Mouse (Mus musculus) ES-E14 (cell line): ENCODE measurements around the gene Rad51b. TPM values are rescaled to one million over a fixed set of nuclear protein-coding genes. Genes with fewer than 3 reads are reported as not detected.

ENCODE experiments used
- DNase-seq: peaks from one replicate; pipeline ENCODE4 v3.0.0-alpha.2; 2013; ENCODE audit warnings: low read depth, low spot score
- H3K27ac ChIP-seq: 2 replicates; pipeline ENCODE4 v1.5.1; 2012; ENCODE audit warnings: low read depth, mild to moderate bottlenecking, low read length, moderate library complexity, mixed read lengths; ENCODE audit not compliant: poor library complexity, insufficient read depth, severe bottlenecking
- H3K36me3 ChIP-seq: 2 replicates; pipeline ENCODE4 v1.6.1; 2012; ENCODE audit warnings: mild to moderate bottlenecking, low read length, moderate library complexity, mixed read lengths; ENCODE audit not compliant: control insufficient read depth, poor library complexity, insufficient read depth, severe bottlenecking
- H3K4me1 ChIP-seq, 2 experiments: fragments of 150-350 bp in 1 of 2; sonication (generic) in 1 of 2; 2 replicates each; pipeline ENCODE4 v1.6.1; 2012; ENCODE audit warnings: low read length in 2 of 2, mild to moderate bottlenecking in 1 of 2, mixed read lengths in 1 of 2; ENCODE audit not compliant: control insufficient read depth in 2 of 2, insufficient read depth in 2 of 2, poor library complexity in 1 of 2
- H3K4me3 ChIP-seq, 2 experiments: fragments of 150-350 bp in 1 of 2; sonication (generic) in 1 of 2; 2 replicates each; pipeline ENCODE4 v1.5.1; 2012; ENCODE audit warnings: low read length in 2 of 2, low read depth in 1 of 2, mild to moderate bottlenecking in 1 of 2, mixed read lengths in 1 of 2; ENCODE audit not compliant: insufficient read depth in 1 of 2, poor library complexity in 1 of 2, severe bottlenecking in 1 of 2
- H3K9ac ChIP-seq: 2 replicates; pipeline ENCODE4 v1.6.1; 2012; ENCODE audit warnings: low read depth, mild to moderate bottlenecking, low read length, mixed read lengths; ENCODE audit not compliant: poor library complexity, insufficient read depth, severe bottlenecking
- H3K9me3 ChIP-seq: fragments of 150-350 bp; sonication (generic); 2 replicates; pipeline ENCODE4 v1.6.1; 2012; ENCODE audit warnings: low read depth, mild to moderate bottlenecking, low read length; ENCODE audit not compliant: control insufficient read depth, insufficient read depth
- CHD2 ChIP-seq: IDR thresholded peaks from 2 replicates; pipeline ENCODE4 v1.6.1; 2014; ENCODE audit warnings: mild to moderate bottlenecking, low read depth, low read length, inconsistent platforms
- HCFC1 ChIP-seq: IDR thresholded peaks from 2 replicates; pipeline ENCODE4 v1.6.1; 2012; ENCODE audit warnings: low read length, inconsistent platforms, borderline replicate concordance; ENCODE audit not compliant: insufficient read depth
- MAFK ChIP-seq: IDR thresholded peaks from 2 replicates; pipeline ENCODE4 v1.6.1; 2014; ENCODE audit warnings: mild to moderate bottlenecking, low read depth, low read length, inconsistent platforms; ENCODE audit not compliant: insufficient read depth
- ZC3H11A ChIP-seq: IDR thresholded peaks from 2 replicates; pipeline ENCODE4 v1.6.1; 2012; ENCODE audit warnings: low read depth, mild to moderate bottlenecking, inconsistent platforms, low read length, borderline replicate concordance
- ZNF384 ChIP-seq: IDR thresholded peaks from 2 replicates; pipeline ENCODE4 v1.6.1; 2012; ENCODE audit warnings: low read depth, low read length, inconsistent platforms
- in situ Hi-C, 2 experiments: fragments of 600-800 bp; cut with MboI; formaldehyde crosslinking; loops; one replicate each; pipeline ENCODE4 v1.15.1; 2025; ENCODE audit warnings: low sequenced_read_pairs in 2 of 2, inconsistent platforms in 1 of 2; ENCODE audit not compliant: unreplicated experiment in 2 of 2
- total RNA-seq: library from RNA; depleted of rRNA; stranded (reverse); fragments of 300-350 nt; gene quantifications from 2 replicates; pipeline ENCODE4 v1.2.3, GENCODE M21; 2012

The Rad51b gene
- total RNA-seq, 1 experiment: 6.7 TPM

- Histone ChIP-seq H3K36me3 (no peaks in the 10 kb centered on the region), H3K9me3 (no peaks in the 10 kb centered on the region), H3K27ac (no peak overlapping the region), H3K9ac (no peak overlapping the region), H3K4me1 (no peaks in the 10 kb centered on the region), H3K4me3 (no peak overlapping the region)
- in situ Hi-C loops: no loop called here
- DNase-seq: no peak
- TF ChIP-seq ZNF384 (no peak), HCFC1 (no peak), CHD2 (no peak), ZC3H11A (no peak), MAFK (no peak)
Measured at GRCm38 (mm10) chr12:79449817-79450411, 152.8 kb downstream of the Rad51b start.

- H3K4me1 ChIP-seq: no peaks in the 10 kb centered on the region
- no peak overlapping the region for H3K4me3 ChIP-seq
- no peaks in the 10 kb centered on the region for H3K36me3 ChIP-seq
- H3K9ac ChIP-seq: no peak overlapping the region
- H3K27ac ChIP-seq: no peak overlapping the region
- TF ChIP-seq CHD2 (no peak), ZC3H11A (no peak), ZNF384 (no peak), MAFK (no peak), HCFC1 (no peak)
- no peaks in the 10 kb centered on the region for H3K9me3 ChIP-seq
- in situ Hi-C loops: no loop called here
- no peak for DNase-seq
Measured at GRCm38 (mm10) chr12:79452882-79453281, 155.8 kb downstream of the Rad51b start.

DNA sequence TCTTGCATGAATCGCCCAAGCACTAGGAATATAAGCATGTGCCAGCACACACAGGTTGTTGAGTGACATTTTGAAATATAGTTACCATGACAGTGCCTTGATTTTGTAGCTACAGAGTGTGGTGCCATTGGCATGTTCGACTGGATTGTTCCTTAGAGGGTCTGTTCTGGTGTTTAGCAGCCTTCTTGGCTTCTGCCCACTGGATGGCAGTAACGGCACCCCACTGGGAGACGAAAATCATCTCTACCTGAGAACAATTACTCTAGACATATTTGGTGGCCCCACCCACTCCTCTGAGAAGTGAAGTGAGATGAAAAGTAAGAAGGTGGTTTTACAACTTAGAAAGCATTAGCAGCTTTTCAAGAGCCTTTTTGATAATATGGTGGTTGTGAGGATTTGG lies 156.9 kb downstream of the Rad51b start:
- H3K9me3 ChIP-seq: no peaks in the 10 kb centered on the region
- TF ChIP-seq CHD2 (no peak), MAFK (no peak), ZNF384 (no peak), ZC3H11A (no peak), HCFC1 (no peak)
- no peak overlapping the region for H3K27ac ChIP-seq
- no peak for DNase-seq
- no peaks in the 10 kb centered on the region for H3K4me1 ChIP-seq
- in situ Hi-C loops: no loop called here
- H3K9ac ChIP-seq: no peak overlapping the region
- no peaks in the 10 kb centered on the region for H3K36me3 ChIP-seq
- no peak overlapping the region for H3K4me3 ChIP-seq

GRCm38 (mm10) chr12:79455061-79455847 lies 158.2 kb downstream of the Rad51b start:
- H3K27ac ChIP-seq: no peak overlapping the region
- H3K9ac ChIP-seq: no peak overlapping the region
- H3K9me3 ChIP-seq: no peaks in the 10 kb centered on the region
- no peak for TF ChIP-seq ZC3H11A
- no peak for TF ChIP-seq MAFK
- no peak for TF ChIP-seq ZNF384
- TF ChIP-seq HCFC1: no peak
- no peak for TF ChIP-seq CHD2
- no peaks in the 10 kb centered on the region for H3K36me3 ChIP-seq
- no peak for DNase-seq
- in situ Hi-C loops: no loop called here
- H3K4me3 ChIP-seq: no peak overlapping the region
- no peaks in the 10 kb centered on the region for H3K4me1 ChIP-seq
